Mouse (Mus musculus): ENCODE results near the gene Dytn.
"Not testable (repeated sequence)": the region's sequence is repeated elsewhere in the genome, so short reads cannot be mapped to it uniquely, and the experiment has no call there.

The Dytn gene

DNA sequence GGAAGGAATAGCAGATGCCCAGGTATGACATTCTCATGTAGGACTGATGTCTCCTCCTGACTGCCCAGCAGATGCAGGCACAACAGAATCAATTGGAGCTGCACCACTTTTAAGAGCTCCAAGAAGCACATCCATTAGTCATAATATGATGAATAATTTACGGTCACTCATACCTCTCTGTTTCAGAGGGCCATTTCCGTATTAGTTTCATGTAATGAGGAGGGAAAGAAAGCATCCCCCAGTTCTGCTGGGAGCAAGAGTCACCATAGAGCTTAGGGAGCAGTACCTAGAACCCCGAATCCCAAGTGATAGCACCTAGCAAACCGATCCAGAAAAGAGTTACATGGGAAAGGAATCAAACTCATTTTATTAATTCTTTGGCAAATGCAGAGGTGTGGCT, at the start of gene Dytn:
Gene Dytn, minus strand, starts transcription at position 101 of the 400 bp plus-strand sequence.
- DNase-seq (ENCODE audit: low spot score), result no peak

DNA sequence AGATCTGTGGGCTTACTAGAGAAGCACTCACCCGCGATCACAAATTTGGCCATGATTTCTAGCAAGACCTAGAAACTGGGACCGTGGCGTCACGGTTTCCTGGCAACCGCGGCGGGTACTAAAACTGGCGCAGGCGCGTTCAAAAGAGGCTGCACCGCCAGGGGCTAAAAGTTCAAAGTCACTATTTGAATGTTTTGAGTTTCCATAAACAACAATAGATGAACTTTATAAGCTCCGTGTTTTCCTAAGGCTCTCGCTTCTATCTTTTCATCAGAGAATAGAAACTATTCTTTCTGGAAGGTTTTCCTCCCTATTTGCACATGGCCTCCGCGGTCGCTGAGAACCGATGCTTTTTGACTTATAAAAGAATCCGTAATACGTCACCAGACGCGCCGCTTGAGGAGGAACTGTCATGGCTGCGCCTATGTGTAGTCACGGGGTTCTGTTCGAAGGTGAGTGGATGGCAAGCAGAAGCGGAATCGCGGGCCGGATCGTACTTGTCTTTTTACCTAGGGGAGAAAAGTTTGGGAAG, 43.6 kb upstream of the Dytn start, which contains the start of the genes Mdh1b and Fastkd2:
Gene Mdh1b, minus strand, starts transcription at position 79 of the 532 bp plus-strand sequence.
Gene Fastkd2, plus strand, starts transcription at position 375 of the 532 bp plus-strand sequence.
- peak; percentile 92 for DNase-seq (ENCODE audit: low spot score)

DNA sequence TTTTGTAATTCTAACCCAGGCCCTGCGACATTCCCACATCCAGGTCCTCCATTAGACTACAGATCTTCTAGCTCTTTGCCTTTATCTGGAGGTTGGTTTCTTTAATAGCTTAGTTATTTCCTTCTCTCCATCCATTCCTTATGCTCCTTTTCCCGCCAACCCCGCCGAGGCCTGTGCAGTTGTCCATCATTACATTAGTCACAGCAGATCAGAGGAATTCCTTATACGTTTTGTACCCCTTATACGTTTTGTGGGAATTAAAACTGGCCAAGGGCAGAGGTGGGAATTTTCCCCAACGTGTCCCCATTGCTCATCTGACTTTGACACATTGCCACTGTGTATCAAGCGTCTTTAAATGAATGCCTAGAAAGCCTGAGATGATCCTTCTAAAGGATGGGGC, 43.1 kb upstream of the Dytn start:
- DNase-seq (ENCODE audit: low spot score), result no peak

DNA sequence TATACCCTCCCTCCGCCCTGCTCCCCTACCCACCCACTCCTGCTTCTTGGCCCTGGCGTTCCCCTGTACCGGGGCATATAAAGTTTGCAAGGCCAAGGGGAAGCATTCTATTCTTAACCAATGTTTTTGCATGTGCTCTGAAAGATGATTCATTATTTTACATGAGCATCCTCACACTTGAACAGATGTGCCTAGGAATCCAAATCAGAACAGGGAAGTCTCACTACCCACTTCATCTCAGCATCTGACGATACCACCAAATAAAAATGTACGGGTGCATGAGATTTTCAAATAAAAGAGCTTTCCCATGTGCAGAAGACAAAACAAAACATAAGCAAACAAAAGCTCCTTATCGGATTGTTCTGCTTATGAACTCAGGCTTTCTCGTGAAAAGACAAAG, 33.4 kb upstream of the Dytn start:
- DNase-seq (ENCODE audit: low spot score), result no peak

DNA sequence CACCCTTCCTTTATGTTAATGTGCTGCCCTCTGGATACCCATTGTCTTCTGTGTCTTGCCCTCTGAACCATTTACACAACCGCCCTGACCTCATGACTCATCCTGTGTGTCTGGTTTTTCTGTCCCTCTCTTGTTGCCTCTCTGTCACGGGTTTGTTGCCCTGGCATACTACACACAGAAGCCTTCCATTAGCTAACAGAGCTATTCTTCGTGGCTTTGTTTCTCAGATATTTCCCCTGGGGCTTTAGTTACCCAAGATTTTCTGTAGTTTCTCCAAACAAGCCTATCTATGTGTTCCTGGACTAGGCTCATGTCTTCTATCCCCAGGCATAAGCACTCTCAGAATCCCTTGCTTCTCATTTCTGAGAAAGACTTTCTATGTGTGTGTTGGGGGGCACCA, 22.1 kb upstream of the Dytn start:
- no peak for DNase-seq (ENCODE audit: low spot score)

DNA sequence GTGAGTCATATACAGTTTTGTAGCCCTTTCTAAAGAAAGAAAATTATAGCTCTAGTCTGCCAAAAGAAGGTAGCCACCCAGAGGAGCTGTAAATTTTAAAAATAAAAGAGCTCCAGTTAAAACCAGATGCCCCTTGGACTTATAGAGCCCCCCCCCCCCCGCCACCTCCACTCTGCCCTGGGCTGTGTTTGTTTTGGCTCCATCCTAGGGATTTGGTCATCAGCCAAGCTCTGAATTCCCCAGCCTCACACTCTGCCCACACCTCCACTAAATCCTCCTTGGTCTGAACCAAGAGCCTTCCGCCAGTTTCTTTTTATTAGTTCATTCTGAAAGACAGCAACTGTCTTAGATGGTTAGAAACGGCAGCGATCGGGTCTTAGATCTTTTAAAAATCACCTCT, 19.0 kb upstream of the Dytn start:
- DNase-seq (ENCODE audit: low spot score), result no peak

DNA sequence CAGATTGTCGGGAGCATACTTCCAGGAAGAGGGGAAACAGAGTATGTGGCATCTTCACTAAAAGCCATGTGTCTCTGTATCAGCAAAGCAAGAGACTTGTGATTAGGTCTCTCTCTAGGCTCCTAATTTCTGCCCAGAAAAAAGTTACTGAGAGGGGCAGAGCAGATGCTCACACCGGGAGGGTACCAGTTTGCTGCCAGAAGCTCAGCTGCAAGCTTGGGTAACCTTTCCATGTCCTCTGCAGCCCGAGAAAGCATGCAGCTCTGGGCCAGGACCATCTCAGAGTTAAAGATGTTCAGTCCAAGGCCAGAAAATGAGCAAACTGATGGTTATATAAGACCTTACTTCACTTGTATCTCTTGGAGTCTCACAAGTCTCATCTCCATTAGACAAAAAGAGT, 10.1 kb upstream of the Dytn start:
- DNase-seq (ENCODE audit: low spot score), result no peak

DNA sequence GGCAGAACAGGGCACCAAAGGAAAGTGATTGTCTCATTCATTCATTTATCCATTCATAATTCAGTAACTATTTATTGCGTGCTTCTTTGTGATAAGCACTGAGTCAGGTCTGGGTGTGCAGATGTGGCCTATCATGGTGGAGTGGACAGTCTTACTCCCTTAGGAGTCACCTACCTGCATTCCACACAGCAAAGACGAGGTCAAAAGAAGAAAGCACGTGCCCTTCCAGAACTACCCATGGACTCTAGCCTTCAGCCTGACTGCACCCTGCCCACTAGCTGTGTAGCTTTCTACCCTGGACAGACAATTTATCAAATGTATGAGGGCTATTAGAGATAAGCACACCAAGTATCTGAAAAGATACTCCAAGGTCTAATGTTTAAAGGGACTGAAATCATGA, 10.8 kb downstream of the Dytn start:
- DNase-seq (ENCODE audit: low spot score), result no peak

DNA sequence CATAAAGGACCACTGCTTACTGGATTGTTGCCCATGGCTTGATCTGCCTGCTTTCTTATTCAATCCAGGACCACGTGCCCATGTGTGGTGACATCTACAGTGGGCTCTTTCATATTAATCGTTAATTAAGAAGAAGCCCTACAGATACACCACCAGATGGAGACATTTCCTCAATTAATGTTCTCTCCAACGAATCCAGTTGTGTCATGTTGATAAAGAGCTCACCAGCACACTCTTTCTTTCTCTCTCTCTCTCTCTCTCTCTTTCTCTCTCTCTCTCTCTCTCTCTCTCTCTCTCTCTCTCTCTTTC, 17.9 kb downstream of the Dytn start:
- no peak for DNase-seq (ENCODE audit: low spot score)

DNA sequence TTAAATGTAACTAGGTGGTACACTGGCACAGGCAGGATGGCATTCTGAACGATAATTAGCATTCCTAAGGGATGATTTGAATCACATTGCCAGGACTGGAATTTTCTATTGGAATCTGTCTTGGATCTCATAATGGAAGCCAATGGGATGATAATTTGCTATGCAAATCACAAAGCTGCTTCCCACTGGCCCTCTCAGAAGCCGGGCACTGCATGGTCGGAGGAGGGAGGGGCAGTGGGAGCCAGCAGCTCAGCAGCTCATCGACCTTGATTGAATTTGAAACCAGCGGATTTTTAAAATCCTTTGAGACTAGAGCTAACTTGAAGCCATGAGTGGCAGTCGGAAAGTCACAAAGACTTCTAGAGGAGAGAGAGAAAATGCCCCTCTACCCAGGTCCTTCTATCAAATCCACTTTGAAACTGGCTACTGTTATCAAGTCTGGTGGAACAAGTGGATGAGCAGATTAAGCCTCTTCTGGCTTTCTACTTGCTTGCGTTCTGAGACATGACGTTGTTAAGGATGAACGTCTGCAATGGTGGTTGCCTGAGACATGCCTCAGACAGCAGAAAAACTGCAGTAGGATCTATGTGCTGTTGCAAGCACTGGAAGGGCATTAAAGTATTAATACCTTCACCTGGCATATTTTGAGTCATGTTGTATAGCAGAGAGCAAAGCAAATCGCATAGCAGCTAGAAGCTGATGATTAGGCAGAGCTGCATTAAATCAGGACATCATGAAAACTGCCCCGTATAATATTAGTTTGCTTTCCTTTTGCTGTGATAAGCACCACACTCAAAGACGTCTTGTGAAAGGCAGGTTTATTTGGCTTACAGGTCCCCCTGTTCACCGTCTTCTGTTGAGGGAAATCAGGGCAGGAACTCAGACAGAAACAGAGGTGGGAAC, 18.5 kb downstream of the Dytn start:
- no peak for DNase-seq (ENCODE audit: low spot score)

DNA sequence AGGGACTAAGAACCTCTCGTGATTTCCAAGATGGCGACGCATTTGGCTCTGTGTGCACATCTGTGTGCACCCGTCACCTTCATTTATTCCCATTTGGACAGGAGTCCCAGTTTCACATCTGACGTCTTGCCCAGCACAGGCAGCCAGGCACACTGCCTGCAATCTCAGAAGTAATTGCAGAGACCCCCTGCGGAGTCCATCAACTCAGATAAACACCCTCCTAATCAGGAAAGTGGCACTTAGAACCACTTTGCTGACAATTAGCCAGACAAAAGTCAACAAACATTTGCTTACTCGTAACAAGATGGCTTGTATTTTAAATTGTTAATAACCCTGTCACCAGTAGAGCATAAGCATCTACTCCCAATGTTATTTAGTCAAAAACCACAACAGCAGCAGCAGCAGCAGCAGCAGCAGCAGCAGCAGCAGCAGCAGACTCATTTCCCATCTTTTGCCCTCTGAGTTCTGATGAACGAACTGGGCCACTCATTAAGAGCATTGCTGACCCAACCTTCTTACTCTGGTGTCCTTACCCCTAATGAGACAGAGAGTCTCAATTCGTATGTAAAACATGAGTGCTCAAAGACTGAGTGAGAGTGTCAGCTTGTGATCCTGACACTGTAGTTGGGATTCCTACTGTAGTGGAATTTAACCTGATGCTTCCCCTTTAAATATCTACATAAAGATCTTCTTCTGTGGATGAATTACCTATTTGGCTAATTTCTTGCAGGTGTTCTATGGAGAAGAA, 19.4 kb downstream of the Dytn start:
- no peak for DNase-seq (ENCODE audit: low spot score)

DNA sequence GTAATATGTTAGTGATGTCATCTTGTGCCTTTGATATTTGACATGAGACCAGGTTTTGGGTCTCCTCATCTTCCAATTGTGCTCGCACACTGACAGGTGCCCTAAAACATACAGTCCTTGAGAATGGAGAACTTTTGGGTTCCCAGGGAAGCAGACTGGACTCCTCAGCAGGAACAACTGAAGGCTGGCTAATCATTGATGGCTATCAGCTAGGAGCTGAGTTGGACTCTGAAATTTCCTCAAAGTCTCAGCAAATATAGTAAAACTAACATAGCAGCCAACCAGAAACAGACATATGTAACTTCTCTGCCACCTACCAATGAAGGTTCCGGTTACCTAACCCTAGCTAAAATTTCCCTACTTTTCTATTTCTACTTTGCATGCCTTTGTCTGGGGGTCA, 20.6 kb downstream of the Dytn start:
- DNase-seq (ENCODE audit: low spot score), result no peak

DNA sequence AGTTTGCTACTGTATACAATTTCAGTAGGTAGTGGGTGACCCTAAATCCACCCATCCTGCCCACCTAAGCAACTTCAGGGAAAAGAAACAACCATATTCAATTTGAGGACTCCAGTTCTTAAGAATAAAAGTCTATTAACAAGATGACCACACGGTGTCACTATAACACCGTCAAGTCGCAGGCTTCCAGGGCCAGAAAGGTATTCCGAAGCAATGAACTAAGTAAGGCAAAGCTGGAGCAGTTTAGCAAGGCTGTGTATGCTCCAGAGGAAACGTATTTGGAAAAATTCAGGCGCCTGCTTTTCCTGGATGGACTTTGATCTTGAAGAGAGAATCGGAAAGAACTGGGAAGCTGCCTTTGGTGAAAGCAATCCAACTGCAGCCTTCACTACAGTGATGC, 27.1 kb downstream of the Dytn start:
- DNase-seq (ENCODE audit: low spot score), result no peak

DNA sequence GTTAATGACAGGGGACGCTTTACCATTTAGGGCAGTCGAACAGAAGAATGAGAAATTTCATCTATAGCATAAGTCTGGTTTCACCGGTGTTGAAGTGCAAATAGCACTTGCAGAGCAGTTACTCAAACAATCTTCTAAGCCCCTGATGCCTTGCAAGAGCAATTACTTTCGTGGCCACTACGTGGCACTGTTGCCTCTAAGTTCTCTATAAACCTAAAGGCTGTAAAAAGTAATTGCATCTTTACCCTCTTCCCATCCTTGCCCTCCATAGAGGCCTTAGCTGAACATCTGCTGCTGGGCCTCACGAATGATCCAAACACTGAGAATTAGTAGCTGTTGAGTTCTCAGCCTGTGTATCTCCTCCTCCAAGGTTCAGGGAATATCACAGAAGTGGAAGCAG, 28.7 kb downstream of the Dytn start:
- DNase-seq (ENCODE audit: low spot score), result no peak

DNA sequence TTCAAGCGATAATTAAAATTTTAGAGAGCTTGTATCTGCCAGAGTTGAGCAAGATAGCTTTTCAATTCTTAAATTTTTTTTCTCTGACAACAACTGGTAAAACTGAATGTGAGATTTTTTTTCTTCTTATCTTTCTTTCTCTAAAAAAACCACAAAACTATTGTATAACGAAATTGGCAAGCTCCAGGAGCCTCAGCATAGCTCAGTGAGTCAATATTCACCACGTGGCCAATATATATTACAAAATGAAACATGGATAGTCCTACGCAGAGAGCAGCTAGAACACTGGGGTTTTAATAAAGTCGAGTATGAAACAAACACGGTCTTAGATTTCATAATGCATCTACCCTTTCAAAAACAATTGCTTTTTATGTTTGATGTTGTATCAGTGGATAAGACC, 46.8 kb downstream of the Dytn start:
- no peak for DNase-seq (ENCODE audit: low spot score)

DNA sequence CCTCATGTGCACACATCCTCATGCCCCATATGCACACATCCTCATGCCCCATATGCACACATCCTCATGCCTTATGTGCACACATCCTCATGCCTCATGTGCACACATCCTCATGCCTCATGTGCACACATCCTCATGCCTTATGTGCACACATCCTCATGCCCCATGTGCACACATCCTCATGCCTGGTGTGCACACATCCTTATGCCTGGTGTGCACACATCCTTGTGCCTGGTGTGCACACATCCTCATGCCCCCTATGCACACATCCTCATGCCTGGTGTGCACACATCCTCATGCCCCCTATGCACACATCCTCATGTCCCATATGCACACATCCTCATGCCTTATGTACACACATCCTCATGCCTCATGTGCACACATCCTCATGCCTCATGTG, 56.3 kb downstream of the Dytn start:
- DNase-seq (ENCODE audit: low spot score), result not testable (repeated sequence)

DNA sequence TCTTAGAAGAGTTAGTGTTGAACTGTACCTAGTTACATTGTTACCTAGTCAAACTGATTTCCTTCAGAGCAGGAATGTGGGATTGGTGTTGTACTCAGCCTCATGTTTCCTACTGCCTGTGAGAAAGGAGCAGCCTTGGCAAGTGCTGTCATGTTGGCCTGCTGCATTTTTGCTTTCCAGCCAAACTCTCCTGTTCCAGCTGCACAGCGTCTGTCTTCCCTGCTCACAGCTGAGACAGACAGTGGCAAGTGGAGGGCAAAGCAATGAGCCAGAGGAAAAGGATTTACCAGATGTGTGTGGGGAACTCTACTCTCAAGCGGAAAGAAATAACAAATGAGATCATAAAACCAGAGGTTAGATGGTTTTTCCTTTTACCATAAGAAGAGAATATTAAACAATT, 58.5 kb downstream of the Dytn start:
- no peak for DNase-seq (ENCODE audit: low spot score)

DNA sequence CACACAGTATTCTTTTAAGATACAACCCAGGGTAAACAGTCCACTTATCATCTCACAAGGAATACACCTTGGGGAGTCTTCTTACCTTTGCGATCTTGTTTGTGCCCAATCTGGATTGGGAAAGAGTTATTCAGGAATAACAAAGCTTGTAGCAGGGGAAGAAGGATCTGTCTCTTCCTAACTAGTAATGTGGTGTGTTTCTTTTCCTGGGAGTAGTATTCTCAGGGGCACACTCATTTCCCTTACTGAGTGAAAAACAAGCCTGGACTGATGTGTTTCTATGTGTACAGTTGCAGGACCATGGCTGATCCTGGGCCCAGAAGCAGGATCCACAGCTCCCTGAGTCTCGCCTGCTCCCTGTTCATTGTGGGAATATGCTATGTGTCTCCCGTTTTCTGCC, 71.1 kb downstream of the Dytn start, which contains the start of gene Gm39653:
Gene Gm39653, plus strand, starts transcription at position 301 of the 400 bp plus-strand sequence.
- no peak for DNase-seq (ENCODE audit: low spot score)

DNA sequence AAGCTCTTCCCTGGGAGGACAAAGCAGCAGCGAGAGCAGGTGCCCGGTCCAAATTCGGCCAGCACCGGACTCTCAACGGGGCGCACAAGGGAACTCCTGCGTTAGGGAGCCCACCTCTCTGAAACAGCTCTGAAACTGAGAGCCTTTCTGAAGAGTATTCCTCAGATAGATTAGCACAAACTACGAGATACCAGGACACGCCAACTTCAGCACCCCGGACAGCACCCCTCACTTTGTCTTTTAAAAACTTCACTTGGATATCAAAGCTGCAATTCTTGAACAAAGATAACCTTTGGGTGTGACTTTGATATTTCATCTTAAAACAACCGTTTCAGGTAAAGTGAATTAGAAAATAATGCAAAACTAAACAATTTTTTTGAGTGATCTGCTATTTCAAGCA, 72.1 kb downstream of the Dytn start:
- DNase-seq (ENCODE audit: low spot score), result peak; percentile 31

DNA sequence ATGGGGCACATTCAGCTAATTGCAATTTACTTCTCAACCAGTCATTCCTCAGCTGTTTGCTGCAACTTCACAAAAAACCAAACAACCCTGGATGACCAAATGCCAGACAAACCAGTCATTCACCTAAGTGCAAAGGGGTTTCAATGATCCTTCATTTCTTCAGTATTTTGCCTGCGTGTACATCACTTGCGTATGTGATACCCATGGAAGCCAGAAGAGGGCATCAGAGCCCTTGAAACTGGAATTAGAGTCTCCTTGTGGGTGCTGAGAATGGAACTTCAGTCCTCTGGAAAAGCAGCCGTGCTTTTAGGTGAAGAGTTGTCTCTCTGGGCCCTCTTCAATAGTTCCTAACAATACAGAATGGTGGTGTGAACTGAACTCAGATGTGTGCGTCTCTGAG, 77.1 kb downstream of the Dytn start:
- no peak for DNase-seq (ENCODE audit: low spot score)

DNA sequence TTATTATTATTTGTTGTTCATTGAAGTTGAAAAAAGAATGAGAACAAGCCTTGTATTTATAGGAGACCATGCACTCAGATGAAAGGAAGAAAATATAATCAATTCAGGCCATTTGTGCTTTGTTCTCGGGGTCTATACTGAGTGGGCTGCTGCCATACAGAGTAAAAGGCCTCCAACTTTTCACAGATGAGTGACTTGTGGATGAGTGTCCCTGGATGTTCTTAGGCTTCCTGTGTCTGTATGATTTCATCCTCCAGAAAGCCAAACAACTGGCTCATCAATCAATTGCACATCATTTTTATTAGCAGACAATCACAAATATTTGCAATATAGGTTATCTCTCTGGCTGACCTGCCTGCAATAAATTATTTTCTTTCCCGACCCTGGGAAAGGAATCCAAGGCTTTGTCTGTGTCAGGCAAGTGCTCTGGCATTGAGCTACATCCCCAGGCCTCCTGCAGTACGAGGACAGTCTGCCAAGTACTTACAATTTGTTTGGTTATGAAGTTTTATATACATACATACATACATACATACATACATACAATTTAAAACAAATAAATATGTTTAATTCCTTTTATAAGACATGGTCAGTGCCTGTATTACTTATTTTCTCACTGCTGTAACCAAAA, 82.7 kb downstream of the Dytn start:
- no peak for DNase-seq (ENCODE audit: low spot score)

DNA sequence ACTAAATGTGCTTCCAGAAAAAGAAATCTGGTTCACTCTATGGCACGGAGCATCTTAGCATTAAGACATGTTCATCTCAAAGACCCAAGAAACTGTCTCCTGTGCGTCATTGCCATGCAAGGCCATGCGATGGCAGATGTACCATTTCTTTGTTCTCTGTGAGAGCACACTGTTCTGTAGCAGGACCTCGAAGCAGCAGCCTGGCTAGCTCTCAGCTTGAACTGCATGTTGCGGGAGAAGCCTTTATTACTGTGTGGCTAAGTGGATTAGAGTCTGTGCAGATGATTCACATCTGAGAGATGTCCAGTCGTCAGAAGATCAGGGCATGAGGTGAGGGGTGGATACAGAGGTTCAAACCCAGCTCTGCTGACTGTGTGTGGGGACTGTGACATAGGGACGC, 99.9 kb downstream of the Dytn start:
- no peak for DNase-seq (ENCODE audit: low spot score)

DNA sequence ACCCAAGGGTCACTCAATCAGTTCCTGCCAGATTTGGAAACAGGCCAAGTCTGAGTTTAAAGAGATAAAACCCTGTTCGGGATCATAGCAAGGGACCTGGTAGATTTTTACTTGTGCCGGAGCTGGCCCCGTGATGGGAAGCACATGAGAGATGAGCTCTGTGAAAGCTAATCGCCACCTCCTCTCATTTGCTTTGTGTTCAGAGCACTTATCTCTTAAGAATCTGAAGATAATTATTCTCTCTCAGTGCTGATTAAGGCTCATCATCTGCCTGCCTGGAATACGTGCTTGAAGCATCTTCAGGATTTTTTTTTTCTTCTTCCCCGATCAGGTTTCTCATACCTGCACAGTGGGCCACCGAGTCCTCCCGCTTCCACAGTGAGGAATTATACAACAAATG, 107.6 kb downstream of the Dytn start:
- no peak for DNase-seq (ENCODE audit: low spot score)

Data from testis, postnatal 14 days (tissue).